In the genomic region with DNA sequence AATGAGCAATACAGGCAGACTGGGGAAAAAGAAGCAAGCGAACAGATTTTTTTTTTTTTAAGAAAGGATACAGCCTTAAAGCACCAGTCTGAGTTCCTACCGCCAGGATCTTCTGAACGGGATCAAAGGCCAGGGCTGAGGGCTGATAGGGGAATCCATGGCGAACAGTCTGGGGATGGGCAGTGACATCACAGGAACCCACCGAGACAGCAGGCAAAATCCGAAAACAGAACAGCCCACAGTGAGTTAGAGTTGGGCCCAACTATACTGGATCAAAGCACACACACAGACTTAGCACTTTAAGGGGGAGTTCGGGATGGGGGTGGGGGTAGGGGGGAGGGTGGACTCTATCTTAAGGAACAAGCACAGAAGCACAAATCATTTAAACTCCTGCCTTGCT, we compare ENCODE assay signal across 8 mouse cellular contexts. TPM values are rescaled to one million over a fixed set of nuclear protein-coding genes. Genes with fewer than 3 reads are reported as not detected.
DNase-seq lines count a peak whose midpoint lies in the region; TF ChIP-seq lines count a peak whose summit lies in the region.

No protein-coding gene starts in this region.

- intact Hi-C loops in gastrocnemius, adult 2 months (cut with DNase I) = no loop called here

- WGBS in hindbrain, embryonic 10.5 days = 2% methylated on average over 7 of the region's 7 CpGs
- WGBS in midbrain, embryonic 10.5 days = 3% methylated on average over 7 of the region's 7 CpGs

- H3K4me3 ChIP-seq in gastrocnemius, adult 2 months = peak overlapping the region; percentile 97
- peak overlapping the region; percentile 33 to 93; a peak in 3 of 4 replicates for H3K4me3 ChIP-seq in MEL (ENCODE audit: control insufficient read depth in 1 of 2, insufficient read depth in 1 of 2, low read depth in 2 of 2, low read length in 2 of 2)
- H3K4me3 ChIP-seq in hindbrain, embryonic 10.5 days = peak overlapping the region; percentile 78
- peak overlapping the region; percentile 86 for H3K4me3 ChIP-seq in midbrain, embryonic 10.5 days

- H3K27me3 ChIP-seq in MEL (ENCODE audit: control insufficient read depth in 1 of 2, insufficient read depth in 2 of 2, low read length in 2 of 2) = no peaks in the 10 kb centered on the region
- H3K27me3 ChIP-seq in hindbrain, embryonic 10.5 days (ENCODE audit: insufficient read depth, poor library complexity, severe bottlenecking) = no peaks in the 10 kb centered on the region
- H3K27me3 ChIP-seq in midbrain, embryonic 10.5 days (ENCODE audit: low read depth, poor library complexity, severe bottlenecking) = no peaks in the 10 kb centered on the region

- no peak for DNase-seq in gastrocnemius, adult 2 months
- no peak for DNase-seq in gastrocnemius, adult 18-20 months (ENCODE audit: low spot score)
- DNase-seq in MEL (ENCODE audit: low read depth, low spot score) = no peak
- peak; percentile 24 for DNase-seq in hindbrain, embryonic 10.5 days (ENCODE audit: low spot score)
- DNase-seq in midbrain, embryonic 10.5 days (ENCODE audit: low spot score) = peak; percentile 44
- DNase-seq in gastrocnemius, postnatal 25 days = no peak
- no peak for DNase-seq in right cerebral cortex, adult 2 months (ENCODE audit: low spot score in 2 of 2)
- DNase-seq in spleen, postnatal 4 days (ENCODE audit: low spot score in 2 of 2) = no peak

- no peak for TF ChIP-seq EP300 in MEL (IDR thresholded peaks at IDR 0.05; ENCODE audit: low read depth in 1 of 2, low read length in 2 of 2)

- H3K9ac ChIP-seq in MEL (ENCODE audit: control insufficient read depth, low read depth, low read length, poor library complexity, severe bottlenecking) = no peak overlapping the region; the same call in 1 of the 2 replicates

- H3K27ac ChIP-seq in gastrocnemius, adult 2 months = no peak overlapping the region; the same call in 1 of the 2 replicates
- H3K27ac ChIP-seq in MEL (ENCODE audit: control insufficient read depth, low read depth, low read length) = no peak overlapping the region
- no peak overlapping the region for H3K27ac ChIP-seq in hindbrain, embryonic 10.5 days
- H3K27ac ChIP-seq in midbrain, embryonic 10.5 days (replicated peaks) = no peak overlapping the region

- peaks cover 2 to 14% of the 10 kb centered on the region in 2 experiments for H3K36me3 ChIP-seq in MEL (ENCODE audit: control insufficient read depth in 1 of 2, insufficient read depth in 2 of 2, low read length in 2 of 2)
- 0 out of 2 replicates have a peak, but pooled peaks cover 4% of the 10 kb centered on the region for H3K36me3 ChIP-seq in hindbrain, embryonic 10.5 days
- peaks cover 8% of the 10 kb centered on the region; the same call in 1 of the 2 replicates for H3K36me3 ChIP-seq in midbrain, embryonic 10.5 days

- H3K4me1 ChIP-seq in MEL (ENCODE audit: control insufficient read depth in 1 of 2, insufficient read depth in 2 of 2, low read length in 2 of 2) = peaks cover 6 to 7% of the 10 kb centered on the region in 2 experiments; a peak in 3 of 4 replicates
- H3K4me1 ChIP-seq in hindbrain, embryonic 10.5 days (replicated peaks) = peaks cover 23% of the 10 kb centered on the region
- H3K4me1 ChIP-seq in midbrain, embryonic 10.5 days = peaks cover 37% of the 10 kb centered on the region

- TF ChIP-seq CTCF in gastrocnemius, adult 2 months (IDR thresholded peaks at IDR 0.05) = no peak
- no peak for TF ChIP-seq CTCF in MEL (IDR thresholded peaks at IDR 0.05 in 2 of 3, conservative IDR thresholded peaks at IDR 0.05 in 1 of 3; ENCODE audit: control insufficient read depth in 1 of 3, insufficient read depth in 1 of 3, low read depth in 2 of 3, low read length in 3 of 3, poor library complexity in 1 of 3, severe bottlenecking in 1 of 3)

- peaks cover 32% of the 10 kb centered on the region for H3K79me2 ChIP-seq in MEL (ENCODE audit: control insufficient read depth, insufficient read depth, low read length, poor library complexity)

- TF ChIP-seq RAD21 in MEL (IDR thresholded peaks at IDR 0.05; ENCODE audit: low read depth, low read length) = no peak

- no peak for TF ChIP-seq POLR2A in MEL (IDR thresholded peaks at IDR 0.05; ENCODE audit: control insufficient read depth in 1 of 2, insufficient read depth in 1 of 2, low read depth in 1 of 2, low read length in 2 of 2, poor library complexity in 1 of 2)

- H3K9me3 ChIP-seq in MEL (replicated peaks; ENCODE audit: insufficient read depth, low read length) = no peaks in the 10 kb centered on the region
- H3K9me3 ChIP-seq in hindbrain, embryonic 10.5 days = no peaks in the 10 kb centered on the region
- no peaks in the 10 kb centered on the region for H3K9me3 ChIP-seq in midbrain, embryonic 10.5 days (replicated peaks)

TF ChIP-seq in MEL, 35 proteins besides CTCF, POLR2A, EP300 and RAD21:
- no peak for TF ChIP-seq SMC3 (IDR thresholded peaks at IDR 0.05; ENCODE audit: low read depth, low read length)
- TF ChIP-seq UBTF (IDR thresholded peaks at IDR 0.05; ENCODE audit: borderline replicate concordance, insufficient read depth, low read depth, low read length) = no peak
- no peak for TF ChIP-seq ZC3H11A (IDR thresholded peaks at IDR 0.05; ENCODE audit: low read depth, low read length)
- no peak for TF ChIP-seq MAZ (IDR thresholded peaks at IDR 0.05; ENCODE audit: low read depth, low read length)
- no peak for TF ChIP-seq ELF1 (IDR thresholded peaks at IDR 0.05; ENCODE audit: low read depth, low read length)
- TF ChIP-seq SIN3A (IDR thresholded peaks at IDR 0.05; ENCODE audit: low read length) = no peak
- TF ChIP-seq ETS1 (IDR thresholded peaks at IDR 0.05; ENCODE audit: low read depth, low read length) = no peak
- TF ChIP-seq MYB (IDR thresholded peaks at IDR 0.05; ENCODE audit: low read depth, low read length) = no peak
- TF ChIP-seq JUND (IDR thresholded peaks at IDR 0.05; ENCODE audit: low read depth, low read length) = no peak
- no peak for TF ChIP-seq TCF12 (IDR thresholded peaks at IDR 0.05; ENCODE audit: low read depth, low read length)
- TF ChIP-seq TBP (IDR thresholded peaks at IDR 0.05; ENCODE audit: low read depth, low read length) = no peak
- no peak for TF ChIP-seq BHLHE40 (IDR thresholded peaks at IDR 0.05; ENCODE audit: borderline replicate concordance, low read depth, low read length)
- TF ChIP-seq POLR2AphosphoS2 (IDR thresholded peaks at IDR 0.05; ENCODE audit: low read length) = no peak
- no peak for TF ChIP-seq USF1 (IDR thresholded peaks at IDR 0.05; ENCODE audit: low read depth, low read length)
- no peak for TF ChIP-seq KAT2A (conservative IDR thresholded peaks at IDR 0.05; ENCODE audit: low read depth, low read length)
- no peak for TF ChIP-seq NRF1 (IDR thresholded peaks at IDR 0.05; ENCODE audit: insufficient read depth, low read depth, low read length, poor library complexity, severe bottlenecking)

RNA-seq across cellular contexts. Expression of gene Stxbp5, which starts 1.8 kb away (rescaled TPM):
- total RNA-seq in gastrocnemius, adult 2 months (2021) = 10 to 100 TPM; 10.7 to 11.4 TPM
- total RNA-seq in gastrocnemius, adult 18-20 months (2021) = 10 to 100 TPM; 10.8 to 12.7 TPM
- total RNA-seq in MEL (2012; rRNA removed) = 12.3 and 16.0 TPM in 2 replicates
- polyA plus RNA-seq in MEL (2012; ENCODE audit: insufficient read depth in 1 of 2, insufficient read length in 2 of 2, low read depth in 1 of 2, low replicate concordance in 2 of 2, missing spikeins in 1 of 2) = 10 to 100 TPM; 19.6 to 82.2 TPM
- 4.1 and 4.9 TPM in 2 replicates for polyA plus RNA-seq in hindbrain, embryonic 10.5 days (2016; fragmentation: Nextera tagmentation; extraction: Ambion mirVana)
- polyA plus RNA-seq in midbrain, embryonic 10.5 days (2016; fragmentation: Nextera tagmentation; extraction: Ambion mirVana) = 3.1 and 4.0 TPM in 2 replicates
- 1 to 10 TPM; 7.6 to 9.3 TPM for total RNA-seq in gastrocnemius, postnatal 25 days (2021)

Comparison
In these comparisons a context has a peak if more than half of its experiments do, and no peak if none do; other contexts are left out.
1. DNase-seq: peak in hindbrain, embryonic 10.5 days (single experiment) and midbrain, embryonic 10.5 days (single experiment); none in gastrocnemius, adult 2 months (single experiment), gastrocnemius, adult 18-20 months (single experiment), MEL (single experiment), gastrocnemius, postnatal 25 days (single experiment), right cerebral cortex, adult 2 months (0 of 2) and spleen, postnatal 4 days (0 of 2).
2. Peak in every context shown above with its lines, with median percentiles within 50 percentile points of each other: H3K4me3 ChIP-seq.